In genomic region chr13:83216454-83216853, GRCm38 (mm10) we compare ENCODE assay signal across 21 mouse cellular contexts.
"Had no signal": no experiment of that assay in that cellular context is flagged by ENCODE, and none has a peak within 500 bp of the region (broad histone marks: within the 10 kb centered on the region; RNA-seq: fewer than 3 reads in every experiment).

No protein-coding gene starts in this region.

- H3K9me3 ChIP-seq: lung, embryonic 15.5 days; midbrain, embryonic 10.5 days; midbrain, embryonic 12.5 days; neural tube, embryonic 13.5 days; neural tube, embryonic 15.5 days had no signal

- DNase-seq: liver, postnatal 0 days; lung, adult 2 months; lung, postnatal 14 days; lung, postnatal 36 days; midbrain, embryonic 14.5 days; retina, postnatal 1 day; right cerebral cortex, adult 18-20 months; right cerebral cortex, postnatal 25 days; right cerebral cortex, postnatal 4 days; spleen, adult 18-20 months; thymus, adult 18-20 months; thymus, postnatal 14 days; thymus, postnatal 36 days had no signal

- H3K27me3 ChIP-seq: lung, embryonic 15.5 days; midbrain, embryonic 12.5 days; neural tube, embryonic 13.5 days; neural tube, embryonic 15.5 days had no signal

- H3K4me1 ChIP-seq: lung, embryonic 15.5 days; midbrain, embryonic 10.5 days; midbrain, embryonic 12.5 days; neural tube, embryonic 13.5 days; neural tube, embryonic 15.5 days had no signal

- H3K36me3 ChIP-seq: lung, embryonic 15.5 days; midbrain, embryonic 10.5 days; midbrain, embryonic 12.5 days; neural tube, embryonic 13.5 days; neural tube, embryonic 15.5 days had no signal

- H3K9ac ChIP-seq: liver, postnatal 0 days; lung, embryonic 15.5 days; midbrain, embryonic 12.5 days; neural tube, embryonic 13.5 days; neural tube, embryonic 15.5 days had no signal

- H3K4me2 ChIP-seq: lung, embryonic 15.5 days; midbrain, embryonic 12.5 days; neural tube, embryonic 13.5 days; neural tube, embryonic 15.5 days had no signal

- ATAC-seq: liver, postnatal 0 days; lung, postnatal 0 days had no signal

- H3K4me3 ChIP-seq: lung, embryonic 15.5 days; midbrain, embryonic 10.5 days; midbrain, embryonic 12.5 days; myocyte; neural tube, embryonic 13.5 days; neural tube, embryonic 15.5 days had no signal

- H3K27ac ChIP-seq: lung, embryonic 15.5 days; macrophage; midbrain, embryonic 10.5 days; midbrain, embryonic 12.5 days; neural tube, embryonic 13.5 days; neural tube, embryonic 15.5 days had no signal
